Mouse (Mus musculus): ENCODE data around the gene Spg20.

DNA sequence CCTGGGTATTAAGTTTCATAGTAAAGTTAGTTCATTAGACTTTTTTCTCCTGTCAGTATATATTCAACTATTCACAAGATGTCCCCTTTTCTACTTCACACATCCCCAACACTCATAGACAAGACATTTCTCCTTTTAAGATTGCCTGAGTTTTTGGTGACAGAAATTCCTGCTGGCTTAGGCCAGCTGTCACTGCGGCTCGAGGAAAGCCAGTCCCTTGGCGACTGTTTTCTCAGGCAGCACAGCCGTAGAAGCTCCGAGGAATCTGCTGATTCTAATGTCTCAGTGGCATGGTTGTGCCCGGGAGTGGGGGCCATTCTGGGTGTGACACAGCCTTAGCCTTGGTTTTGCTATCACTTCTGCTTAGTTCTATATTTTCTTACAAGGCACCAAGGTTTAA lies 65.4 kb downstream of the Spg20 start:
- TF ChIP-seq RAD21 (IDR thresholded peaks at IDR 0.05; ENCODE audit: low read depth, low read length) (no peak), USF1 (IDR thresholded peaks at IDR 0.05; ENCODE audit: low read depth, low read length) (no peak), MXI1 (IDR thresholded peaks at IDR 0.05; ENCODE audit: low read depth, low read length) (no peak), ETS1 (IDR thresholded peaks at IDR 0.05; ENCODE audit: low read depth, low read length) (no peak), CTCF (IDR thresholded peaks at IDR 0.05 in 2 of 3, conservative IDR thresholded peaks at IDR 0.05 in 1 of 3; ENCODE audit: control insufficient read depth in 1 of 3, insufficient read depth in 1 of 3, low read depth in 2 of 3, low read length in 3 of 3, poor library complexity in 1 of 3, severe bottlenecking in 1 of 3) (no peak)
